Mouse (Mus musculus) kidney, adult 10 weeks (tissue): Measurements from ENCODE around the gene Vmn1r52. TPM values are rescaled to one million over a fixed set of nuclear protein-coding genes. Genes with fewer than 3 reads are reported as not detected.

Experiments used
- polyA plus RNA-seq: library from polyadenylated mRNA; stranded (reverse); fragments of 350-450 nt; fragmentation: Illumina TruSeq; extraction: RNeasy Lipid Tissue Mini Kit (QIAGEN cat#74804); gene quantifications from one replicate; pipeline ENCODE4 v1.2.3, GENCODE M21; 2014; ENCODE audit warnings: low read depth, low replicate concordance

The Vmn1r52 gene
- not detected for polyA plus RNA-seq

DNA sequence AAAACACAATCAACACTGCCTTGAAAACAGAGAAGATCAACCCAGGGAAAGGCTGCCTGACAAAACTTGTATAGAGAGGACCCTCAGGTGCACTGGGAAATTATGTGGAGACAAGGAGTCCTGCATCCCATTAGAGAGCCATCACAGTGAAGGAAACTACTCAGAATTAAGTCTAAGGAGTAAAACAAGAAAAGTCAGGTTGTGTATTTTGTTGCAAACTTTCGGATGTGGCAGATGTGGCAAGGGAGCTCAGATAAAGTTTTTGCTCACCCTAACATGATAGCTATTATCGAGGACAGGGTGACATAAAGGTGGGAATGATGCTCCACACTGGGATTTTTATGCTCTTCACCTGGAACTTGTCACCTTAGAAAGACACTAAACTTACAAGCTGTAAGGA is at the start of gene Vmn1r52:
TSS of gene Vmn1r52 (plus strand) at position 301 of the 400 bp plus-strand sequence.

DNA sequence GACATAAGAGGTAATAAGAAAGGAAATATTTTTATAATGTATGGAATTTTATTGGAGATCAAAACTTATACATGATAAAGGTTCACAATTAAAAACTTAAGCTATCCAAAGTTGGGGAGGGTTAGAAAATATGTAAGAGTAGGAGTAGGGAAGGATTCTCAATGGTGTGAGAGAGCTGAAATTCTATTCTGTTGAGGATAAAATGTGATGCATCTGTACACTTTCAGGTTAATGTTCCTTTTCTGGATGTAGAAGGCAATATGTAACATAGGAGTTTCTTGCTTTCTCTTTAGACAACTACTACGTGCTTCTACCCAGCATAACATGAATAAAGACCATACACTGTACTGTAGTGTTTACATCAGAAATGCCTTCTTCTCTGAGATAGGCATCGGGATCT is 27.9 kb downstream of the Vmn1r52 start, which contains the start of gene V1ra8:
TSS of gene V1ra8 (plus strand) at position 301 of the 400 bp plus-strand sequence.

DNA sequence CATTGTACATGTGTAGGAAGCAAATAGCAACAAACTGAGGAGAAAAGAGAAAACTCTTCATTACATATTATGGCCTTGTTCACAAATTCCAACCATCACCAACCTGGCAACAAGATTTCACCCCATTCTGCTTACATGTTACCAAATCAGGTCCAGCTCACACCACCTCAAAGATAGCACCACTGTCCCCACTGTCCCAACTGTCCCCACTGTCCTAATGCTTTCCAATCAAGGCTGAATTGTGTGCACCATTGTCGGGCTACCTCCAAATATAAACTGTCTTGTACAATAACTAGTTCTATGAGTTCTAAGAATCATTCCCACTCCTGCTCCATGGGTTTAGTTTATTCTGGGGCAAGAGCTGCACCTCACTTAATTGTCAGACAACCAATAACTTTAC is 49.7 kb downstream of the Vmn1r52 start, which contains the start of gene Vmn1r53:
TSS of gene Vmn1r53 (minus strand) at position 101 of the 400 bp plus-strand sequence.

Other genes starting within 250 kb of the Vmn1r52 start
- gene Vmn1r45, start 234.2 kb upstream of the Vmn1r52 start, polyA plus RNA-seq, result not detected
- gene Vmn1r46, start 205.5 kb upstream of the Vmn1r52 start, polyA plus RNA-seq, result not detected
- not detected for gene Vmn1r47, start 158.7 kb upstream of the Vmn1r52 start, polyA plus RNA-seq
- gene Vmn1r48, start 138.0 kb upstream of the Vmn1r52 start, polyA plus RNA-seq, result not detected
- gene Vmn1r49, start 96.3 kb upstream of the Vmn1r52 start, polyA plus RNA-seq, result not detected
- gene Vmn1r50, start 73.4 kb upstream of the Vmn1r52 start, polyA plus RNA-seq, result not detected
- gene Vmn1r51, start 52.2 kb upstream of the Vmn1r52 start, polyA plus RNA-seq, result not detected
- not detected for gene V1ra8, start 28.0 kb downstream of the Vmn1r52 start, polyA plus RNA-seq
- not detected for gene Vmn1r53, start 49.6 kb downstream of the Vmn1r52 start, polyA plus RNA-seq
- not detected for gene Vmn1r54, start 71.5 kb downstream of the Vmn1r52 start, polyA plus RNA-seq
- gene BC048671, start 126.4 kb downstream of the Vmn1r52 start, polyA plus RNA-seq, result not detected
- not detected for gene Chst13, start 150.4 kb downstream of the Vmn1r52 start, polyA plus RNA-seq
- gene Uroc1, start 158.5 kb downstream of the Vmn1r52 start, polyA plus RNA-seq, result 9.7 TPM
- 11.0 TPM for gene Zxdc, start 194.7 kb downstream of the Vmn1r52 start, polyA plus RNA-seq